Mouse (Mus musculus) heart, postnatal 0 days (tissue): ENCODE data around the gene Sin3b.

Source experiments
- CTCF ChIP-seq: IDR thresholded peaks from 2 replicates; pipeline ENCODE4 v1.5.1; 2016; ENCODE audit warnings: antibody characterized with exemption, control low read depth, low read depth
- EP300 ChIP-seq: IDR thresholded peaks from 2 replicates; pipeline ENCODE4 v1.6.1; 2016; ENCODE audit warnings: antibody characterized with exemption, low read depth

GRCm38 (mm10) chr8:72716594-72716993, 6.5 kb upstream of the Sin3b start:
- TF ChIP-seq CTCF (no peak), EP300 (no peak)
